26 mouse cellular contexts compared by ENCODE assay signal in genomic region chr6:18469206-18469605, GRCm38 (mm10). TPM values are rescaled to one million over a fixed set of nuclear protein-coding genes. Genes with fewer than 3 reads are reported as not detected.
DNase-seq lines count a peak whose midpoint lies in the region; ATAC-seq lines count a peak whose summit lies in the region.
"Had no signal": no experiment of that assay in that cellular context is flagged by ENCODE, and none has a peak within 500 bp of the region (broad histone marks: within the 10 kb centered on the region; RNA-seq: fewer than 3 reads in every experiment).

No protein-coding gene starts in this region.

- H3K4me2 ChIP-seq in limb, embryonic 11.5 days (ENCODE audit: low read depth, severe bottlenecking) = no peak overlapping the region
- no peak overlapping the region for H3K4me2 ChIP-seq in embryonic facial prominence, embryonic 14.5 days (ENCODE audit: low read depth, low read length)
- H3K4me2 ChIP-seq: heart, embryonic 11.5 days; kidney, embryonic 15.5 days; liver, embryonic 15.5 days had no signal

- WGBS in limb, embryonic 11.5 days = 71% methylated on average over 2 of the region's 2 CpGs
- WGBS in limb, embryonic 10.5 days = 78% methylated on average over 2 of the region's 2 CpGs
- 50% methylated on average over 2 of the region's 2 CpGs for WGBS in embryonic facial prominence, embryonic 14.5 days

- no peaks in the 10 kb centered on the region for H3K9me3 ChIP-seq in limb, embryonic 11.5 days (ENCODE audit: control insufficient read depth, low read length)
- H3K9me3 ChIP-seq in limb, embryonic 10.5 days (replicated peaks) = no peaks in the 10 kb centered on the region
- H3K9me3 ChIP-seq in embryonic facial prominence, embryonic 14.5 days (ENCODE audit: control insufficient read depth, low read length) = no peaks in the 10 kb centered on the region
- H3K9me3 ChIP-seq: G1E; kidney, embryonic 15.5 days; liver, embryonic 15.5 days; midbrain, embryonic 10.5 days had no signal

- H3K4me3 ChIP-seq in limb, embryonic 11.5 days (ENCODE audit: low read depth, low read length) = no peak overlapping the region
- H3K4me3 ChIP-seq in limb, embryonic 10.5 days = no peak overlapping the region
- no peak overlapping the region for H3K4me3 ChIP-seq in embryonic facial prominence, embryonic 14.5 days (ENCODE audit: low read depth, low read length)
- H3K4me3 ChIP-seq: kidney, embryonic 15.5 days; liver, embryonic 15.5 days; midbrain, embryonic 10.5 days had no signal

- ATAC-seq in limb, embryonic 11.5 days (ENCODE audit: insufficient number of reproducible peaks, low FRiP score, low TSS enrichment, low read depth) = 0 out of 2 replicates have a peak, but pooled peaks have one; percentile 60
- peak; percentile 53; the same call in 1 of the 2 replicates for ATAC-seq in embryonic facial prominence, embryonic 14.5 days (ENCODE audit: low read depth)
- ATAC-seq in megakaryocyte progenitor cell, adult 5-6 weeks (replicated peaks; ENCODE audit: poor library complexity) = peak; percentile 72
- ATAC-seq: activated CD4-positive, CD25-positive, alpha-beta regulatory T cell, adult 4 months; forebrain, embryonic 14.5 days; hindbrain, postnatal 0 days had no signal

- H3K36me3 ChIP-seq in limb, embryonic 11.5 days (ENCODE audit: control insufficient read depth, insufficient read depth, low read length) = no peaks in the 10 kb centered on the region
- no peaks in the 10 kb centered on the region for H3K36me3 ChIP-seq in limb, embryonic 10.5 days
- no peaks in the 10 kb centered on the region for H3K36me3 ChIP-seq in embryonic facial prominence, embryonic 14.5 days (ENCODE audit: control insufficient read depth, insufficient read depth, low read length)
- H3K36me3 ChIP-seq: G1E; kidney, embryonic 15.5 days; liver, embryonic 15.5 days; midbrain, embryonic 10.5 days had no signal

- H3K9ac ChIP-seq in limb, embryonic 11.5 days (ENCODE audit: low read length) = no peak overlapping the region
- no peak overlapping the region for H3K9ac ChIP-seq in embryonic facial prominence, embryonic 14.5 days (ENCODE audit: low read depth, low read length)
- H3K9ac ChIP-seq: kidney, embryonic 15.5 days; liver, embryonic 15.5 days had no signal

- 0 out of 2 replicates have a peak overlapping the region, but pooled peaks have one; percentile 12 for H3K27ac ChIP-seq in limb, embryonic 11.5 days (replicated peaks; ENCODE audit: low read depth, low read length)
- no peak overlapping the region for H3K27ac ChIP-seq in limb, embryonic 10.5 days
- H3K27ac ChIP-seq in embryonic facial prominence, embryonic 14.5 days (replicated peaks; ENCODE audit: low read depth, low read length) = no peak overlapping the region
- H3K27ac ChIP-seq: hindbrain, postnatal 0 days; kidney, embryonic 15.5 days; liver, embryonic 15.5 days; macrophage; midbrain, embryonic 10.5 days had no signal

- H3K27me3 ChIP-seq in limb, embryonic 11.5 days (ENCODE audit: control insufficient read depth, insufficient read depth, low read length) = no peaks in the 10 kb centered on the region
- H3K27me3 ChIP-seq in limb, embryonic 10.5 days (ENCODE audit: low read depth, poor library complexity, severe bottlenecking) = no peaks in the 10 kb centered on the region
- H3K27me3 ChIP-seq in embryonic facial prominence, embryonic 14.5 days (replicated peaks; ENCODE audit: control insufficient read depth, insufficient read depth, low read length) = no peaks in the 10 kb centered on the region
- H3K27me3 ChIP-seq: CH12.LX; kidney, embryonic 15.5 days; liver, embryonic 15.5 days had no signal

- H3K4me1 ChIP-seq in limb, embryonic 11.5 days (ENCODE audit: control insufficient read depth, insufficient read depth, low read length) = 0 out of 2 replicates have a peak, but pooled peaks cover 6% of the 10 kb centered on the region
- H3K4me1 ChIP-seq in limb, embryonic 10.5 days = peaks cover 26% of the 10 kb centered on the region
- 0 out of 2 replicates have a peak, but pooled peaks cover 4% of the 10 kb centered on the region for H3K4me1 ChIP-seq in embryonic facial prominence, embryonic 14.5 days (ENCODE audit: control insufficient read depth, insufficient read depth, low read length)
- H3K4me1 ChIP-seq: kidney, embryonic 15.5 days; liver, embryonic 15.5 days; midbrain, embryonic 10.5 days had no signal

- no peak for DNase-seq in limb, embryonic 11.5 days (ENCODE audit: low spot score)
- no peak for DNase-seq in limb, embryonic 10.5 days (ENCODE audit: low spot score)
- DNase-seq in c-Kit-positive CD71-negative TER-119-negative erythroid progenitor cells, embryonic 14.5 days (ENCODE audit: low read depth) = peak; percentile 6
- no peak for DNase-seq in embryonic facial prominence, embryonic 14.5 days (ENCODE audit: low spot score)
- no peak for DNase-seq in gastrocnemius, postnatal 4 days (ENCODE audit: low spot score in 2 of 2)
- no peak for DNase-seq in thymus, postnatal 0 days (ENCODE audit: low spot score)
- DNase-seq: adrenal gland, adult 8-10 months; B cell, adult 2 months; cerebellum, adult 9-10 months; kidney, adult 11 months; liver; retina, postnatal 1 day; right cerebral cortex, postnatal 25 days; thymus, postnatal 36 days had no signal

RNA-seq across cellular contexts. Expression of gene Cttnbp2, which starts 45.4 kb away (rescaled TPM):
- 17.9 and 19.9 TPM in 2 replicates for polyA plus RNA-seq in limb, embryonic 11.5 days (2014; fragmentation: Nextera tagmentation; extraction: Ambion mirVana)
- 16.0 and 20.2 TPM in 2 replicates for polyA plus RNA-seq in limb, embryonic 10.5 days (2016; fragmentation: Nextera tagmentation; extraction: Ambion mirVana)
- polyA plus RNA-seq in embryonic facial prominence, embryonic 14.5 days (2014; fragmentation: Nextera tagmentation; extraction: Ambion mirVana) = 14.4 and 19.4 TPM in 2 replicates
- total RNA-seq in megakaryocyte progenitor cell, adult 5-6 weeks (2015) = not detected in 2 replicates
- total RNA-seq in megakaryocyte progenitor cell, adult 5-6 weeks (2017) = 0.10 TPM in 1 of 2 replicates, not detected in the other
- total RNA-seq in gastrocnemius, postnatal 4 days (2021) = 10 to 100 TPM in 1 of 2 experiments, 1 to 10 TPM in 1; 8.1 to 10.1 TPM
- polyA plus RNA-seq in thymus, postnatal 0 days (2015; fragmentation: Nextera tagmentation; extraction: Ambion mirVana) = 0.35 and 0.90 TPM in 2 replicates
- total RNA-seq: hematopoietic stem cell, adult 5-6 weeks had no signal
- polyA plus RNA-seq: activated CD4-positive, CD25-positive, alpha-beta regulatory T cell, adult 4 months; G1E; macrophage had no signal
